Mouse (Mus musculus) kidney, postnatal 0 days (tissue): ENCODE results near the gene Rufy2. TPM values are rescaled to one million over a fixed set of nuclear protein-coding genes. Genes with fewer than 3 reads are reported as not detected.

Source experiments
- ATAC-seq: fragments of 200-750 bp; cut with Nextera tagmentation; replicated peaks from 2 replicates; pipeline ENCODE4 v1.8.0; 2017; ENCODE audit warnings: low read depth, moderate number of reproducible peaks, moderate TSS enrichment, moderate library complexity; ENCODE audit not compliant: low FRiP score
- DNase-seq: peaks from one replicate; pipeline ENCODE4 v3.0.0-alpha.2; 2016; ENCODE audit warnings: low spot score
- H3K27ac ChIP-seq: fragments of 300-500 bp; sonication (generic); 2 replicates; pipeline ENCODE4 v1.5.1; 2014; ENCODE audit warnings: mild to moderate bottlenecking
- H3K27me3 ChIP-seq: fragments of 300-500 bp; sonication (generic); 2 replicates; pipeline ENCODE4 v1.6.1; 2014; ENCODE audit warnings: low read length, mixed read lengths; ENCODE audit not compliant: insufficient read depth
- H3K36me3 ChIP-seq: fragments of 300-500 bp; sonication (generic); 2 replicates; pipeline ENCODE4 v1.6.1; 2014; ENCODE audit warnings: low read length, mixed read lengths; ENCODE audit not compliant: insufficient read depth
- H3K4me1 ChIP-seq: fragments of 300-500 bp; sonication (generic); replicated peaks from 2 replicates; pipeline ENCODE4 v1.6.1; 2014; ENCODE audit warnings: antibody characterized with exemption, low read length, mixed read lengths; ENCODE audit not compliant: insufficient read depth
- H3K4me2 ChIP-seq: fragments of 300-500 bp; sonication (generic); 2 replicates; pipeline ENCODE4 v1.6.1; 2014; ENCODE audit warnings: mild to moderate bottlenecking, low read length, moderate library complexity, mixed read lengths
- H3K4me3 ChIP-seq: fragments of 300-500 bp; sonication (generic); replicated peaks from 2 replicates; pipeline ENCODE4 v1.5.1; 2014; ENCODE audit warnings: low read depth, low read length
- H3K9ac ChIP-seq: fragments of 300-500 bp; sonication (generic); 2 replicates; pipeline ENCODE4 v1.6.1; 2014; ENCODE audit warnings: low read depth, low read length
- H3K9me3 ChIP-seq: fragments of 300-500 bp; sonication (generic); replicated peaks from 2 replicates; pipeline ENCODE4 v1.6.1; 2016; ENCODE audit warnings: low read length, inconsistent platforms, mixed read lengths
- CTCF ChIP-seq: IDR thresholded peaks from 2 replicates; pipeline ENCODE4 v1.5.1; 2016; ENCODE audit warnings: antibody characterized with exemption, low read depth, mild to moderate bottlenecking, moderate library complexity
- WGBS: fragments of 180-500 bp; shearing (Covaris S2); extraction: QIAGEN DNeasy Blood & Tissue Kit; methylation state at CpG from one replicate; pipeline ENCODE4 v1.1.7; 2014; 5-methylcytosine and 5-hydroxymethylcytosine counted together
- polyA plus RNA-seq: library from polyadenylated mRNA; unstranded; fragments of >200 nt; fragmentation: Nextera tagmentation; extraction: Ambion mirVana; gene quantifications from 2 replicates; pipeline ENCODE4 v1.2.1, GENCODE M21; 2015

The Rufy2 gene
- polyA plus RNA-seq, 1 experiment from 2014 or later, result 20.8 TPM

DNA sequence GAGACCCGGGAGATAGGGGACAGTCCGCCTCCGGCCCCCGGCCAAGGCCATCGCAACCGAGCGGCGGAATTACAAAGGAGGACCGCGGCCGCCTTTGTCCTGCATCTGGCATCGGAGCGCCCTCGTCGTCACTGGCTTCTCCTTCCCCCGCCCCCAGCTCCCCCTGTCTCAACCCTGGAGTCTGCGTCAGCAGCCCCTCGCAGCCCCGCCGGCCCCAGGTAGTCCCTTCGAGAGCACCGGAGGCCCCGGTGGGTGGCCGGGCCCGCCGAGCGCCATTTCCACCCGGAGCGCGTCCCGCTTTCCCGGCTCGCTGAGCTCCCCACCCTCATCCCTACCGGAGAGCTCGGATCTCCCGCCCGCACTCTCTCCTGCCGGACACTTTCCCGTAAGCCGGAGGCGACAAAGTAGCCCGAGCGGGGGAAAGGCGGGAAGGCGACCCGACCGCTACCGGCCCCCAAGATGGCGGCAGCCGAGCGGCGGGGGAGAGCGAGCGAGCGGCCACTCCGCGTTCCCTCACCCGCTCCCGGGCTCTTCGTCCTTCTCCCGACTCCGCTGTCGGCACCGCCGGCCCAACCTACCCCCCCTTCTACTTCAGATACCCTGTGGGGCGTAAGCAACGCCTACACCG is 43.2 kb downstream of the Rufy2 start:
- Histone ChIP-seq H3K4me1 (0 out of 2 replicates have a peak, but pooled peaks cover 24% of the 10 kb centered on the region), H3K4me2 (peak overlapping the region; percentile 67), H3K4me3 (peak overlapping the region; percentile 89), H3K9me3 (no peaks in the 10 kb centered on the region), H3K27me3 (no peaks in the 10 kb centered on the region), H3K9ac (peak overlapping the region; percentile 99), H3K36me3 (no peaks in the 10 kb centered on the region), H3K27ac (peak overlapping the region; percentile 100)
- under 1% methylated on average over 59 of the region's 68 CpGs for WGBS
- TF ChIP-seq CTCF, result no peak
- peak; percentile 36 for ATAC-seq
- DNase-seq, result peak; percentile 63

DNA sequence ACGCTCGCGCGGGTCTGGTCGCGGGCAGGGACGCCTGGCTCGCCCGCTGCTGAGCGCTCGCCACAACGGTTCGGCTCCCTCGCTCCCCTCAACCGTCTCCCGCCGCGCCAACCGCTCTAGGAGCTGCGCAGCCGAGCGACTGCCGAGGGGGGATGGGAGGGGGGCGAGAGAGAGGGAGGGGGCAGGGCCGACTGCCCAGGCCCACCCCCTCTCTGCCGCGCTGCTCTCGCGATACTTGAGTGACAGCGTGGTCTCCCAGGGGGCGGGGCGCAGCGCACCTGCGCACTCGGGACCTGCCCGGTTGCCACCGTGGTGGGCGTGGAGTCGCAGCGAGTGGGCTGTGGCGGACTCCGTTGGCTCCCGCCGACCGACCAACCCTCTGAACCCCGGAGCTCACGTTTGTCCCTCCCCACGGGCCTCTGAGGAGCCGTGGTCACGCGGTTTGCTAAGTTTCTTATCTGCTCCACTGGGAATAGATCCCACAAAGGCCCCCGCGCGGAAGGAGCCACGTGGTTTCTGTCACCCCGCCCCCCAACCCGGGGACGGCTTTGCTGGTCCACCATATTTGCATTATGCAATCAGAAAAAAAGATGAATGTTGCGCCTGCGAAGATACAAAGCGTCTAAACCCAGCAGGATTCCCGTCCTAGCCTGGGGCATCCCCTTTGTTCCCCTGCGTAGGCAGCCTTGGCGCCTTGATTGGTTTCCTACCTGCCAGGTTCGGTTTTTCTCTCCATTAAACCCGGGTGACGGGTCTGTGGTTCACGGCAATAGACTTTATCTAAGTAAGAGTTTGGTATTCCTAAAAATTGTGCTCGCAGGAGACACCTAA is 43.9 kb downstream of the Rufy2 start, which contains the start of the genes Hnrnph3 and Pbld2:
TSS of gene Hnrnph3 (minus strand) at position 469 of the 831 bp plus-strand sequence.
TSS of gene Pbld2 (plus strand) at position 567 of the 831 bp plus-strand sequence.
- peak within 1 kb of the TSS; percentile 89 for H3K4me3 ChIP-seq
- H3K27me3 ChIP-seq, result no peaks in the 10 kb centered on the region
- peak; percentile 96 for ATAC-seq
- peak within 1 kb of the TSS; percentile 100 for H3K27ac ChIP-seq
- no peaks in the 10 kb centered on the region for H3K9me3 ChIP-seq
- no peaks in the 10 kb centered on the region for H3K36me3 ChIP-seq
- under 1% methylated on average over 64 of the region's 69 CpGs for WGBS
- 0 out of 2 replicates have a peak, but pooled peaks cover 24% of the 10 kb centered on the region for H3K4me1 ChIP-seq
- peak within 1 kb of the TSS; percentile 67 for H3K4me2 ChIP-seq
- no peak for TF ChIP-seq CTCF
- peak; percentile 98 for DNase-seq
- H3K9ac ChIP-seq, result peak within 1 kb of the TSS; percentile 99

DNA sequence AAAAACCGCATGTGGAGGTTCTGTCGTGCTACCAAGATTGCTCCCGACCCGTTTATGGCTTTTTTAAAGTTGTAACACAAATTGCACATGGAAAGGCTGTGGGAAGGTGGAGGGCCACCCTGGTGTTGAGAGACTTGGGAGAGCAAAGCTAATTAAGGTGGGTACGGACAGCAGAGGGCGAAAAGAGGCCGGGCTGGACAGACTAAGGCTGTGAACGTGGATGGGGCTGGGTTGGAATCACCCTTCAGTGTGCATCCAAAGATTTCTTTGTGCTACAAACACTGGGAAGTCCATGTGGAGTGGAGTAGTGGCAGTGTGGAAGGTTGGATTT is 44.5 kb downstream of the Rufy2 start:
- peak; percentile 50; the same call in 1 of the 2 replicates for ATAC-seq

DNA sequence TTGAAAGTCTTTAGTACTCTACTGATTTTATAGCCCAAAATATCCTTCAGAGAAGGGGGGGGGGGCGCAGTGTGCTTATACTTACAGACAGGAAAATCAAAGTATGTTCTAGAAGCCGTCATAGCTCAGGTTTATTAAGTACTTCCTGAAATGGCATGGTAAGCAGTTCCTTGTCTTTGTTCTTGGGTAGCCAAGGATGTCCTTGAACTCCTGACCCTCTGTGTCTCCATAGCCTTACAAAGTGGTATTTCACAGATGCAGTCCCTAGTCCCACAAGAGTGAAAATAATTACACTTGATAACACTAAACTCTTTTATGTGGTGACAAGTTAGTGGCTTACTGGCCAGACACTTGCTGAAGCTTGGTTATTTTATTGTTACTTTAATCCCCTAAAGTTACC is 45.0 kb downstream of the Rufy2 start:
- H3K9ac ChIP-seq, result peak overlapping the region; percentile 74; the same call in 1 of the 2 replicates
- H3K36me3 ChIP-seq, result no peaks in the 10 kb centered on the region
- peak; percentile 61 for DNase-seq
- no peaks in the 10 kb centered on the region for H3K27me3 ChIP-seq
- peak overlapping the region; percentile 89; the same call in 1 of the 2 replicates for H3K4me3 ChIP-seq
- H3K9me3 ChIP-seq, result no peaks in the 10 kb centered on the region
- H3K27ac ChIP-seq, result peak overlapping the region; percentile 100
- TF ChIP-seq CTCF, result no peak
- WGBS, result 5% methylated on average over 2 of the region's 2 CpGs
- peak overlapping the region; percentile 67 for H3K4me2 ChIP-seq
- 0 out of 2 replicates have a peak, but pooled peaks cover 22% of the 10 kb centered on the region for H3K4me1 ChIP-seq
- ATAC-seq, result no peak

More for the DNA sequence above, 44.5 kb downstream of the Rufy2 start:
- Histone ChIP-seq H3K27ac (peak overlapping the region; percentile 100), H3K9ac (peak overlapping the region; percentile 74), H3K4me2 (peak overlapping the region; percentile 67), H3K4me1 (0 out of 2 replicates have a peak, but pooled peaks cover 22% of the 10 kb centered on the region), H3K4me3 (peak overlapping the region; percentile 89), H3K36me3 (no peaks in the 10 kb centered on the region), H3K27me3 (no peaks in the 10 kb centered on the region), H3K9me3 (no peaks in the 10 kb centered on the region)
- WGBS, result under 1% methylated on average over 8 of the region's 8 CpGs
- peak; percentile 90 for DNase-seq
- TF ChIP-seq CTCF, result peak; percentile 66

DNA sequence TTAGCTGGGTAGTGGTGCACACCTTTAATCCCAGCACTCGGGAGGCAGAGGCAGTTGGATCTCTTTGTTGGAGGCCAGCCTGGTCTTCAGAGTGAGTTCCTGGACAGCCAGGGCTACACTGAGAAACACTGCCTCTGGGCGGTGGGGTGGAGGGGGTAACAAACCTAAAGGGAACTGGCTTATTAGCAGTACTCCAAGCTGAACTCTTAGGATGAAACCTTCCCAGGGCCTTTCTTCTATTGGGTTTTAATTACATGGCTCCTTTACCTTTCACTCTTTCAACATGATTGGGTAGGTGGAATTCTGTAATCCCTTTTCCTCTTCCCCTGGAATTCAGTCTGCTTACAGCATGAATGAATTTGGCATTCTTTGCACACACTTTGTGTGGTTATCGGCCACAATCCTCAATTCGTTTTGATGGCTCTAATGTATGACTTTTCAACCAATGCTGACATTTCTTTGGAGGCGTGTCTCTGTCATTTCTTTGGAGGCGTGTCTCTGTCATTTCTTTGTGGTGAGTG is 45.5 kb downstream of the Rufy2 start:
- Histone ChIP-seq H3K9ac (no peak overlapping the region), H3K9me3 (no peaks in the 10 kb centered on the region), H3K4me3 (no peak overlapping the region), H3K27me3 (no peaks in the 10 kb centered on the region), H3K4me1 (0 out of 2 replicates have a peak, but pooled peaks cover 22% of the 10 kb centered on the region), H3K36me3 (no peaks in the 10 kb centered on the region), H3K27ac (peak overlapping the region; percentile 100), H3K4me2 (peak overlapping the region; percentile 67; the same call in 1 of the 2 replicates)
- no peak for ATAC-seq
- DNase-seq, result peak; percentile 57
- WGBS, result 43% methylated on average over 6 of the region's 6 CpGs
- TF ChIP-seq CTCF, result no peak
